Mouse (Mus musculus) central nervous system, embryonic 14 days (tissue): ENCODE measurements around the gene F13b. TPM values are rescaled to one million over a fixed set of nuclear protein-coding genes. Genes with fewer than 3 reads are reported as not detected.

Experiments
- polyA plus RNA-seq: library from polyadenylated mRNA; depleted of rRNA; stranded (reverse); fragments of >200 nt; gene quantifications from 2 replicates; pipeline ENCODE4 v1.2.3, GENCODE M21; 2012; rRNA removed

F13b gene
- not detected in 2 replicates for polyA plus RNA-seq

GRCm38 (mm10) chr1:139501258-139501752 lies at the start of gene F13b:
F13b (plus strand) TSS chr1:139501702.

GRCm38 (mm10) chr1:139454340-139455225 lies 46.9 kb upstream of the F13b start, which contains the start of gene Aspm:
Aspm (plus strand) TSS chr1:139454772.

GRCm38 (mm10) chr1:139560024-139560423 lies 58.5 kb downstream of the F13b start, which contains the start of gene Cfhr1:
Cfhr1 (minus strand) TSS chr1:139560272.

Other genes with a start within 250 kb of the F13b start
- 2.8 and 3.0 TPM in 2 replicates for gene Crb1, start 124.6 kb upstream of the F13b start, polyA plus RNA-seq
- 12.3 and 13.5 TPM in 2 replicates for gene Zbtb41, start 79.4 kb upstream of the F13b start, polyA plus RNA-seq
- gene Aspm, start 46.9 kb upstream of the F13b start, polyA plus RNA-seq, result 6.9 and 9.6 TPM in 2 replicates
- not detected in 2 replicates for gene Cfhr1, start 58.6 kb downstream of the F13b start, polyA plus RNA-seq